Mouse (Mus musculus) G1E (cell line): Measurements from ENCODE around the gene Nudt12. TPM values are rescaled to one million over a fixed set of nuclear protein-coding genes. Genes with fewer than 3 reads are reported as not detected.

Experiments used
- ATAC-seq: 2 replicates; pipeline ENCODE4 v1.8.0; 2016; ENCODE audit warnings: mild to moderate bottlenecking; ENCODE audit not compliant: insufficient number of reproducible peaks, poor library complexity, low FRiP score, severe bottlenecking; ENCODE audit errors: extremely low read depth
- DNase-seq: peaks from one replicate; pipeline ENCODE4 v3.0.0; 2012; ENCODE audit warnings: low spot score
- H3K27me3 ChIP-seq: 2 replicates; pipeline ENCODE4 v1.6.1; 2012; ENCODE audit warnings: mild to moderate bottlenecking, low read length, inconsistent platforms; ENCODE audit not compliant: insufficient read depth
- H3K36me3 ChIP-seq: replicated peaks from 2 replicates; pipeline ENCODE3; 2012; ENCODE audit warnings: mild to moderate bottlenecking, inconsistent platforms
- H3K4me1 ChIP-seq: 2 replicates; pipeline ENCODE4 v1.6.1; 2012; ENCODE audit warnings: low read depth, low read length, inconsistent platforms, mixed read lengths; ENCODE audit not compliant: insufficient read depth
- H3K4me3 ChIP-seq: 2 replicates; pipeline ENCODE4 v1.5.1; 2012; ENCODE audit warnings: low read depth, mild to moderate bottlenecking, inconsistent platforms, low read length, moderate library complexity, mixed read lengths
- H3K9me3 ChIP-seq: replicated peaks from 2 replicates; pipeline ENCODE4 v1.6.1; 2012; ENCODE audit warnings: inconsistent platforms
- CTCF ChIP-seq: IDR thresholded peaks from 2 replicates; pipeline ENCODE4 v1.5.1; 2012; ENCODE audit warnings: low read depth, low read length, inconsistent platforms, mixed read lengths
- GATA1 ChIP-seq: IDR thresholded peaks from 2 replicates; pipeline ENCODE4 v1.6.1; 2012; ENCODE audit warnings: borderline replicate concordance, low read length, inconsistent platforms, mixed read lengths
- GATA2 ChIP-seq: IDR thresholded peaks from 2 replicates; pipeline ENCODE4 v1.6.1; 2012; ENCODE audit warnings: low read depth, low read length, inconsistent platforms, borderline replicate concordance
- POLR2AphosphoS5 ChIP-seq: IDR thresholded peaks from 2 replicates; pipeline ENCODE4 v1.6.1; 2012; ENCODE audit warnings: low read depth, low read length, inconsistent platforms; ENCODE audit not compliant: insufficient replicate concordance
- TAL1 ChIP-seq: conservative IDR thresholded peaks from 2 replicates; pipeline ENCODE4 v1.6.1; 2012; ENCODE audit warnings: low read depth, low read length, inconsistent platforms, mixed read lengths
- polyA plus RNA-seq: library from polyadenylated mRNA; stranded (reverse); fragments of >175 nt; gene quantifications from 2 replicates; pipeline ENCODE4 v1.2.3, GENCODE M21; 2012
- total RNA-seq, 2 experiments: library from RNA; stranded (forward) in 1 of 2; stranded (reverse) in 1 of 2; fragments of 200-1000 nt in 1 of 2; fragments of >200 nt in 1 of 2; fragmentation: Nextera tagmentation in 1 of 2; gene quantifications; 2 replicates each; pipeline ENCODE4 v1.2.3; 2014 to 2017

Nudt12 gene
- total and polyA plus RNA-seq, 3 experiments, result 0.05 TPM; not detected in 2

DNA sequence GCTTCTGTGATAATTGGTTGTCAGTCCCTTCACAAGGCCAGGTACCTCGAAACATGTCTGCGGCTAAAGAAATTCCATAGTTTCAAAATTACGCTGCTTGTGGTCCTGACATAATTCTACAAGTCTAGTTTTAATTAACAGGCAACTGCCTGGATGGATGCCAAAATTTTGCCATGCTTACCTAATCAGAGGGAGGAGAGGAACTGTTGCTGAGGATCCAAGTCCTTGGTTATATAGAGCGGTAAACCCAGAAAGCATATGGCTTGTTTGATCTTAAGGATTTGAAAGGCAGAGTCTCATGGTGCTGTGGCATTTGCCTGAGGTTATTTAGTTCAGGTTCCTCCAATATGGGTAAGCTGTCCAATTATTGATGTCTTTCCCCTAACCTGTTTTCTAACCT, 5.5 kb upstream of the Nudt12 start:
- no peak for DNase-seq
- peaks cover 28% of the 10 kb centered on the region for H3K9me3 ChIP-seq
- TF ChIP-seq POLR2AphosphoS5 (no peak), TAL1 (no peak), GATA2 (no peak), CTCF (no peak), GATA1 (no peak)

DNA sequence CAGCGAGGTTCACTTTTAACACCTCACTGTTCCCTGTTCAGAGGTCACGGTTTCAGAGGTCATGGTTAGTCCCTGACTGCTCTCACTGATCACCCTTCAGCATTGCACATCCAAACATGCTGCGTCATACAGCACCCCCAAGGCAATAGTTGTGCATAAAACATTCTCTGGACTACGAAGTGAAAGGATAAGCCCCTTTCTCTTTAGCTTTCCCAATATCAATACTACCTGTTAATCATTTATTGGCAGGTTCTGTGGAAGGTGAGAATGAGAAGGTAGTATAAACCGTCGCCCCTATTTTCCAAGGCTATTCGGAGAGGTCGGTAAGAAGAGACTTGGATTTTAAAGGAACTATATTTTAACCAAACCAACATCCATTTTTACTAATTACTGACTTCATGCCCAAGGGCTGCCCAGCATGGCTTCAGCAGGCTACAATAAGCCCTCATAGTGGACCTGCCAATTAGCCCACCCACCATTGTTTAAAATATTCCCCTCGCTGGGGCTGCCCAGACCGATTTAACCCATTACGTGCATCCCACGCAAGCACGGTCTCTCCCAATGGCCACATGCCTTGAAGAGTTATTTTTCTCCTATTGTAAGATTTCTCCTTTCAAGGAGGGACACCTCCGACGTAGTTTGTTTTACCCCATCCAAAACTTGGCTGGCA, 616 bp downstream of the Nudt12 start:
- Histone ChIP-seq H3K27me3 (no peaks in the 10 kb centered on the region), H3K9me3 (peaks cover 23% of the 10 kb centered on the region), H3K4me1 (no peaks in the 10 kb centered on the region), H3K36me3 (no peaks in the 10 kb centered on the region), H3K4me3 (no peak overlapping the region)
- DNase-seq (no peak), ATAC-seq (no peak)
- TF ChIP-seq GATA1 (no peak), TAL1 (no peak), CTCF (no peak), GATA2 (no peak), POLR2AphosphoS5 (no peak)

More for the DNA sequence above, 5.5 kb upstream of the Nudt12 start:
- no peak for ATAC-seq
- Histone ChIP-seq H3K27me3 (no peaks in the 10 kb centered on the region), H3K4me3 (no peak overlapping the region), H3K4me1 (no peaks in the 10 kb centered on the region), H3K36me3 (no peaks in the 10 kb centered on the region)

DNA sequence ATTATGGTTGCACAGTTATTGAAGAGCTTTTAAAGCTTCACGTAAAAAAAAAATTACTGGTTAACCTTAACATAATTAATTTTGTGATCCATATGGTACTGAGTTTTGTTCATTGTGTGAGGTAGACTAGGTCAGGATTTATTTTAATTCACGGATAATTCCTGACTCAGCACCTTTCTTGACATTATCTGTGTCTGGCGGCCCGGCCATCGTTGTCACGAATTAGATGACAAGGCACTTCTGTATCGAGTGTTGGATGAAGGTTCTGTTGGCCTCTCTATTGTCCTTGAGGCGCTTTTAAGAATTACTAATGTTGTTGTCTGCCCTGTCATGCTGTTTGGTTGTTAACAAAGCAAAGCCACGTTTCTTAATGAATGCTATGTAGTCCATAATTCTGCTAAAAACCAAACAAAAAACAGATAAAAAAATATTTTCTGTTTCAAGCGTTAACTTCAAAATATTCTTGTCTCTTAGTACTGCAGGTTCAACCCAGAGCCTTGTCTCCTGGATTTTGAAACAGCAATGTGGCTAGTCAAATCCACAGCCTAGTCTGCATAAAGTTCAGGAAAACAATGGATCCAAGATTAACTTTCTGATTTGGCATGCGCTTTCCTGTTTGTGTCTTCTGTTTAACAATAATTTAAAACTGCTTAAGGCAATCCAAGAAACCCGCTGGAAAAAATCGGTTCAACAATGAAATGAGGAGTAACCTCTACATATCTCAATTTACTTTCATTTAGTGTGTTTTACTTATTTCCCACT, 1.4 kb downstream of the Nudt12 start:
- ATAC-seq, result no peak
- TF ChIP-seq TAL1 (no peak), GATA2 (no peak), GATA1 (no peak), CTCF (no peak), POLR2AphosphoS5 (no peak)
- H3K27me3 ChIP-seq, result no peaks in the 10 kb centered on the region
- DNase-seq, result no peak
- peaks cover 30% of the 10 kb centered on the region for H3K9me3 ChIP-seq
- H3K36me3 ChIP-seq, result no peaks in the 10 kb centered on the region
- H3K4me3 ChIP-seq, result no peak overlapping the region
- no peaks in the 10 kb centered on the region for H3K4me1 ChIP-seq

DNA sequence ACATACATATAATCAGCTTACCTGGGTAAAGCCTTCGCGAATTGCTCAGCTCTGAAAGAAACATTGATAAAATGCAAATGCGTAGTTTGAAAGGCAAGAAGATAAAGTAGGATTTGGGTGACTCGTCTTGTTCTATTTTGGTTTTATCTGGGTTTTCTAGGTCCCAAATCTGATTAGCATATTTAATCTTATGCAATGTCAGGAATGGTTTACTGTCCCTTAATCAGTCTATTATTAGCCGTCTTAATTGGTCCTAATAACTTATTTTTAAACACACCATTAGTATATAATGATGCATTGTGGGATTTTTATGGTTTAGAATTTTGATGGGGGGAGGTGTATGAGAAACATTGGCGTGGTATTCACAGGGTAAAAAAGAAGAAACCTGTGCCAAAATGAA, 21.9 kb downstream of the Nudt12 start, which contains the start of gene Pdzph1:
Gene Pdzph1 (minus strand): TSS at position 101 of the 400 bp plus-strand sequence.
- no peaks in the 10 kb centered on the region for H3K27me3 ChIP-seq
- TF ChIP-seq CTCF, result no peak
- TF ChIP-seq GATA1, result no peak
- TF ChIP-seq GATA2, result no peak
- TF ChIP-seq POLR2AphosphoS5, result no peak
- TF ChIP-seq TAL1, result no peak
- ATAC-seq, result no peak

DNA sequence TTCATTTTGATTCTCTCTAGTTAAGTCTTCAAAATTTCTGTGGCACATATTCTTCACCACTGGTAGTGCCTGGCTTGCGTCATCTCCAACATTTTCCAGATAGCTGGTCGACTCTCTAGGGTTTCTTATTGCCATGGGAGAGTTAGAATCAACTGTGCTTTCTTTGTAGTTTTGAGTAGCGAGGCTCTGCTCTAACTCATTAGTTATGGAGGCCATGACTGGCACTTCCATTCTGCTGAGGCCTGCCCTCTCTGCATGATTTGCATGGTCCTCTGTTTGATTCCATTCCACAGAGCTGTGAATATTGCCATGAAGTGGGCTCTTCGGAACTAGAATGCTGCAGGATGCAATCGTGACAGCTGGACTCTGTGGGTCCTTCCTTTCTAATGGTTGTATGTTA, 39.9 kb downstream of the Nudt12 start:
- TF ChIP-seq GATA1, result no peak
- no peak for TF ChIP-seq GATA2
- no peak for TF ChIP-seq TAL1
- TF ChIP-seq POLR2AphosphoS5, result no peak
- no peak for TF ChIP-seq CTCF
- H3K36me3 ChIP-seq, result no peaks in the 10 kb centered on the region
- H3K4me1 ChIP-seq, result no peaks in the 10 kb centered on the region
- no peak overlapping the region for H3K4me3 ChIP-seq
- ATAC-seq (no peak), DNase-seq (no peak)
- no peaks in the 10 kb centered on the region for H3K9me3 ChIP-seq
- no peaks in the 10 kb centered on the region for H3K27me3 ChIP-seq

More for the DNA sequence above, 21.9 kb downstream of the Nudt12 start, which contains the start of gene Pdzph1:
- Histone ChIP-seq H3K4me3 (no peak within 1 kb of the TSS), H3K4me1 (no peaks in the 10 kb centered on the region), H3K9me3 (0 out of 2 replicates have a peak, but pooled peaks cover 7% of the 10 kb centered on the region), H3K36me3 (no peaks in the 10 kb centered on the region)
- no peak for DNase-seq

DNA sequence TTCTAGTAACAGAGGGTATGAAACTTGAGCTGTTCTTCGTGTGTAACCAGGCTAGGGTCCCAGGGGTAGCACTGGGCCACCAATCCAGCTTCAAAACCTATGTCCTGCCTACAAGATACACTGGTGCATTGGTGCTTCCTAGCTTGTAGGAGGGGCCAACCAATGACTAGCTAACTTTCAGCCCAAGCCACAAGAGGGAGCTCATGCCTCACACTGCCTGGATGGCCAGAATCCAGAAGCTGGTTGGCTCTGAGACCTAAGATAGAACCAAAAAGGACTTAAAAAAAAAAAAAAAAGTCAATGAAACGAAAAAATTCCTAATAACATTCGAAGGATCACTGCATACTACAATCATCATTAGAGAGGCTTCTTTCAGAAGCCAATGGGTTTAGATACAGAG, 53.3 kb downstream of the Nudt12 start:
- no peaks in the 10 kb centered on the region for H3K36me3 ChIP-seq
- peaks cover 8% of the 10 kb centered on the region for H3K9me3 ChIP-seq
- no peak for TF ChIP-seq GATA2
- no peak overlapping the region for H3K4me3 ChIP-seq
- ATAC-seq (no peak), DNase-seq (no peak)
- no peaks in the 10 kb centered on the region for H3K4me1 ChIP-seq
- H3K27me3 ChIP-seq, result no peaks in the 10 kb centered on the region
